Mouse (Mus musculus) kidney, postnatal 25 days (tissue): Measurements from ENCODE around the gene Pnlip.

Source experiments
- DNase-seq, 2 experiments: peaks; one replicate each; pipeline ENCODE4 v3.0.0; 2021; ENCODE audit warnings: mixed read lengths in 2 of 2

Gene Pnlip

GRCm38 (mm10) chr19:58727756-58728155 is 75.5 kb downstream of the Pnlip start:
- no peak for DNase-seq

DNA sequence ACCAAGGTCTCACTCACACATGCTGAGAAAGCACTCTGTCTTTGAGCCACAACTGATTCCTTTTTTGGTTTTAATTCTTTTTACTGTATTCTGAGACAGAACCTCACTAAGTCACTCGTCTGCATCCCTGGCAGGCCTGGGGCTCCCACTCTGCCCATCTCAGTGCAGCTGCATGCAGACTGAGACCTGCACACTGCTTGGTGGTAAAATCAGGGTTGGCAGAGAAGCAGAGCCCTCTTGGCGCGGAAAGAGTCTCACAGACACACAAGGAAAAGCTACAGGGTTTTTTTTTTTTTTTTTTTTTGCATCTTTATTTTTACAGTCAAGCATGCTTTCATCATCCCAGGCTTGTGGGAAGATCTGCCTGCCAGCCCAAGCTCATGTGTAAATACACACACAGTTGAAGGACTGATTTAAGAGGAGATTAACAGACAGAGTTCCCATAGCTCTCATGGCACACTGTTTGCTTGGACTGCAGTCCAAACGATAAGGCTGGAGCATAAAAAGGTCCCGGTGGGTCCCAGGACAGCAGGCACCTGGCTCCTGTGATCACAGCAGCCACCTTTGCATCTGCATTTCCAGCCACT is 76.2 kb downstream of the Pnlip start, which contains the start of gene Pnliprp1:
Gene Pnliprp1, plus strand, starts transcription at position 443 of the 587 bp plus-strand sequence.
- no peak for DNase-seq
